Mouse (Mus musculus) stomach, postnatal 0 days (tissue): Measurements from ENCODE around the gene Cenpv. TPM values are rescaled to one million over a fixed set of nuclear protein-coding genes. Genes with fewer than 3 reads are reported as not detected.
A peak's percentile ranks its signal among the peaks of the same experiment; 100 is the strongest.

Experiments used
- ATAC-seq: fragments of 200-750 bp; cut with Nextera tagmentation; 2 replicates; pipeline ENCODE4 v1.8.0; 2017; ENCODE audit not compliant: low FRiP score, low TSS enrichment
- DNase-seq: peaks from one replicate; pipeline ENCODE4 v3.0.0-alpha.2; 2016; ENCODE audit warnings: low spot score
- H3K27ac ChIP-seq: fragments of 300-500 bp; sonication (generic); replicated peaks from 2 replicates; pipeline ENCODE4 v1.5.1; 2014; ENCODE audit warnings: mild to moderate bottlenecking, control low read depth
- H3K27me3 ChIP-seq: fragments of 300-500 bp; sonication (generic); 2 replicates; pipeline ENCODE4 v1.6.1; 2014; ENCODE audit warnings: low read length; ENCODE audit not compliant: control insufficient read depth, insufficient read depth
- H3K36me3 ChIP-seq: fragments of 300-500 bp; sonication (generic); 2 replicates; pipeline ENCODE4 v1.6.1; 2014; ENCODE audit warnings: low read length, mixed read lengths; ENCODE audit not compliant: control insufficient read depth, insufficient read depth
- H3K4me1 ChIP-seq: fragments of 300-500 bp; sonication (generic); replicated peaks from 2 replicates; pipeline ENCODE4 v1.6.1; 2014; ENCODE audit warnings: antibody characterized with exemption; ENCODE audit not compliant: control insufficient read depth, insufficient read depth
- H3K4me2 ChIP-seq: fragments of 300-500 bp; sonication (generic); replicated peaks from 2 replicates; pipeline ENCODE4 v1.6.1; 2014; ENCODE audit warnings: low read depth, mild to moderate bottlenecking, control low read depth, moderate library complexity
- H3K4me3 ChIP-seq: fragments of 300-500 bp; sonication (generic); 2 replicates; pipeline ENCODE4 v1.5.1; 2014; ENCODE audit warnings: low read depth, low read length, control low read depth
- H3K9ac ChIP-seq: fragments of 300-500 bp; sonication (generic); 2 replicates; pipeline ENCODE4 v1.6.1; 2014; ENCODE audit warnings: mild to moderate bottlenecking, low read length, control low read depth, mixed read lengths
- H3K9me3 ChIP-seq: fragments of 300-500 bp; sonication (generic); 2 replicates; pipeline ENCODE4 v1.6.1; 2016; ENCODE audit warnings: low read length; ENCODE audit not compliant: control insufficient read depth
- CTCF ChIP-seq: IDR thresholded peaks from 2 replicates; pipeline ENCODE4 v1.5.1; 2016; ENCODE audit warnings: antibody characterized with exemption, low read depth, mild to moderate bottlenecking, moderate library complexity
- EP300 ChIP-seq: optimal IDR thresholded peaks from 2 replicates; pipeline ENCODE3; 2016; ENCODE audit warnings: antibody characterized with exemption
- WGBS: fragments of 180-500 bp; shearing (Covaris S2); extraction: QIAGEN DNeasy Blood & Tissue Kit; methylation state at CpG from one replicate; pipeline ENCODE4 v1.1.7; 2014; 5-methylcytosine and 5-hydroxymethylcytosine counted together
- polyA plus RNA-seq: library from polyadenylated mRNA; unstranded; fragments of >200 nt; fragmentation: Nextera tagmentation; extraction: Ambion mirVana; gene quantifications from 2 replicates; pipeline ENCODE4 v1.2.1, GENCODE M21; 2015

The Cenpv gene
- polyA plus RNA-seq, 1 experiment from 2014 or later = 17.8 TPM

DNA sequence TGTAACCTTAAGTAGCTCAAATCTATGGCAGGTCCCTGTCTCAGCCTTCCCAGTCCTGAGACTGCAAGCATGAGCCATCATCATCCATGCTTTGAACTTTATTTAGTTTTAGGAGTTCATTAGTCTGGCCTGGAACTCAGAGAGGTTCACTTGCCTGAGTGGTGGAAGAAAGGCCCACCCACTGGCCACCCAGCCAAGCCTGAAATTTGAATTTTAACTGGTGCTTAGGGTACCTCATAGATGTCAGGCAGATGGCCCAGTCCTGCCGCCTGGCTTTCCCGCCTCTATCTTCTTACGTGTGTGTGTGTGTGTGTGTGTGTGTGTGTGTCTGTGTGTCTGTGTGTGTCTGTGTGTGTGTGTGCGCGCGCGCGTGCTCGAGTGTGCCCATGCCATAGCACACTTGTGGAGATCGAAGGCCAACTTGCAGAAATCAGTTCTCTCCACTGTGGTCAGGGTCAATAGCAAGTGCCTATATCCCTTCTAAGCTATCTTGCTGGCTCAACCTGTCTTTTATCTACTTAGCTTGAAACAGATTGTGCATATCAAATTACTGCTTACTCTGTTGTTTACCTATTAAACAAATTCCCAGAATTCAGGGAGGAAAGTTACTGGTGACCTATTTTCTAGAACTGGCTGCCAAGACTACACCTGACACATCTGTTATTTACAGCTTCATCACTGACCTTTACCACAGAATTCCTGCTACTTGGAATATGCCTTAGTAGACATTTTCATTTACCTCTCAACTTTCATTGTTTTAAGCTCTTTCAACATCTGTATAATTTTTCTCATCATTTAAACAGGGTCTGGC lies 51.3 kb downstream of the Cenpv start:
- H3K4me2 ChIP-seq = no peak overlapping the region
- H3K27me3 ChIP-seq = no peaks in the 10 kb centered on the region
- TF ChIP-seq CTCF (no peak), EP300 (no peak)
- H3K27ac ChIP-seq = 0 out of 2 replicates have a peak overlapping the region, but pooled peaks have one; percentile 8
- no peak overlapping the region for H3K4me3 ChIP-seq
- 84% methylated on average over 10 of the region's 10 CpGs for WGBS
- peak; percentile 85 for ATAC-seq
- H3K4me1 ChIP-seq = no peaks in the 10 kb centered on the region
- H3K9me3 ChIP-seq = no peaks in the 10 kb centered on the region
- peak; percentile 40 for DNase-seq
- no peak overlapping the region for H3K9ac ChIP-seq
- no peaks in the 10 kb centered on the region for H3K36me3 ChIP-seq

DNA sequence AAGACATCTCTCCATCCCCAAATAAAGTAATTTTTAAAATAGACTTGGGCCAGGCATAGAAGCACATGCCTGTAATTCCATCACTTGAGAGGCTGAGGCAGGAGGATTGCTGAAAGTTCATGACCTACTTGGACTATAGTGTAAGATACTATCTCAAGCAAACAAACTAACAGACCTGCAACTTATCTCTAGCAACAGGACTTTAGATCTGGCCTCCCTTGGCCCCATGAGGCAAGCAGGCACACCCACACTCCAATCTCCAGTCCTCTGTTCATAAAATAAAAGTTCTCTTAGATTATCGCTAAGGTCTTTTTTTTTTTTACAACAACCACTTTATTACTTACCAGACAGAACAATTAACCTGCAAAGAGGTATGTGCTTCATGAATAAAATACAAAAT lies 52.1 kb downstream of the Cenpv start:
- DNase-seq (no peak), ATAC-seq (no peak)
- WGBS = 80% methylated on average over 1 of the region's 1 CpGs
- no peaks in the 10 kb centered on the region for H3K36me3 ChIP-seq
- TF ChIP-seq CTCF = no peak
- no peak overlapping the region for H3K4me2 ChIP-seq
- no peak overlapping the region for H3K27ac ChIP-seq
- H3K9ac ChIP-seq = no peak overlapping the region
- H3K4me1 ChIP-seq = no peaks in the 10 kb centered on the region
- H3K27me3 ChIP-seq = no peaks in the 10 kb centered on the region
- H3K9me3 ChIP-seq = no peaks in the 10 kb centered on the region
- no peak overlapping the region for H3K4me3 ChIP-seq

DNA sequence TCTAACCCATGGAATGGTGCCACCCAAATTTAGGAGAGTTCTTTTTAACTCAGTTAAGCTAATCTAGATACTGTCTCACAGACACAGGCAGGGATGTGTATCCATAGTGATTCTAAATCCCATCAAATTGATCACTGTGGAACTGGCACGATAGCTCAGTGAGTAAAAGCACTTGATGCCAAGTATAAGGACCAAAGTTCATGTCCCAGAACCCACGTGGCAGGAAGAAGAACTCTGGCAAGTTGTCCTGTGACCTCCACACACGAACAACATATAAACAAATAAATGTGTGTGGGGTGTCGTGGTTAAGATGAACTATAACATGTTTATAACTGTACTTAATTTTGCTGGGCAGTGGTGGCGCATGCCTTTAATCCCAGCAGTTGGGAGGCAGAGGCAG lies 59.5 kb downstream of the Cenpv start:
- TF ChIP-seq EP300 (no peak), CTCF (no peak)
- Histone ChIP-seq H3K9me3 (no peaks in the 10 kb centered on the region), H3K4me1 (no peaks in the 10 kb centered on the region), H3K9ac (no peak overlapping the region), H3K27ac (no peak overlapping the region), H3K27me3 (no peaks in the 10 kb centered on the region), H3K4me2 (no peak overlapping the region), H3K36me3 (no peaks in the 10 kb centered on the region), H3K4me3 (no peak overlapping the region)
- no peak for ATAC-seq
- WGBS = 69% methylated on average over 5 of the region's 5 CpGs
- DNase-seq = no peak

DNA sequence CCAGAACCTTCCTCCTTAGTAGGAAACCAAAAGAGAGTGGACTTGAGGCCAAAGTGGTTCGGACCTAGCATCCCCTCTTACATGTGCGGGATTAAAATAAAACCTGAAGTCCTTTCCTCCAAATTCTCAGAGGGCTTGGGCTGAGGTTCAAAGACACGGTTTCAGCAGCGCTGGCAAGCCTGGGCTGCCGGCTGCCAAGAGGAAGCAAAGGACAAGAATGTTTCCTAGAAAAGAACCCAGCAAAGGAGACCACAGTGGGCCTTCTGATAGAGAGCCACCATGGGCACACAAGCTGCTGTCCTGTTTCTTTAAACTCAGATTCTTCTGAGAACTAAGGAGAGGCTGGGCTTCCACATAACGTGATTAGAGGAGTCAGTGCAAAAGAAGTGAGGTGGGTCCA lies 60.1 kb downstream of the Cenpv start:
- Histone ChIP-seq H3K36me3 (no peaks in the 10 kb centered on the region), H3K9me3 (no peaks in the 10 kb centered on the region), H3K4me2 (no peak overlapping the region), H3K4me1 (no peaks in the 10 kb centered on the region), H3K4me3 (no peak overlapping the region), H3K9ac (no peak overlapping the region), H3K27ac (no peak overlapping the region; the same call in 1 of the 2 replicates), H3K27me3 (no peaks in the 10 kb centered on the region)
- DNase-seq = no peak
- ATAC-seq = no peak
- WGBS = 57% methylated on average over 6 of the region's 6 CpGs
- TF ChIP-seq CTCF (no peak), EP300 (no peak)

DNA sequence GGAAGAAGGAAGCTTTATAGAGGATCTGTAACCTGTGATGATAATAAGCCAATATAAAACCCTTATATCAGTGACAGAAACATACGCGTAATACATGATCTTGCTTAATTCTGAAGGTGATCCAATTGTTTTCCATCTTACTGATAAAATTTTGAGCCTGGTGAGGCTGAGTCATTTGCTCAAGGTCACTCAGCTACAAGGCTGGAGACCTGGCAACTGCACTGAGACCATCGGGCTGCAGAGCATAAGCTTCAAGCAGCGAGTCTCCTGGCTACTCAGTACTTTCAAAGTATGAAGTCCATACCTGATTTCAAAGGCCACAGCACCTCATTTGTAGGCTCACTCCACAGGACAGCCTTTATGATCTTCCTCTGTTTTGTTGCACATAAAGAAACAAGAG lies 62.9 kb downstream of the Cenpv start:
- H3K9ac ChIP-seq = no peak overlapping the region
- no peaks in the 10 kb centered on the region for H3K27me3 ChIP-seq
- H3K27ac ChIP-seq = no peak overlapping the region
- 88% methylated on average over 4 of the region's 4 CpGs for WGBS
- no peak for TF ChIP-seq EP300
- no peak for TF ChIP-seq CTCF
- H3K4me3 ChIP-seq = no peak overlapping the region
- no peak overlapping the region for H3K4me2 ChIP-seq
- DNase-seq (no peak), ATAC-seq (no peak)
- no peaks in the 10 kb centered on the region for H3K36me3 ChIP-seq
- H3K4me1 ChIP-seq = no peaks in the 10 kb centered on the region
- H3K9me3 ChIP-seq = no peaks in the 10 kb centered on the region

Other genes with a start within 250 kb of the Cenpv start
- gene Pigl, start 80.8 kb downstream of the Cenpv start, polyA plus RNA-seq = 5.6 and 5.8 TPM in 2 replicates
- gene Ncor1, start 80.7 kb downstream of the Cenpv start, polyA plus RNA-seq = 82.2 and 84.6 TPM in 2 replicates
- 1,850 and 1,934 TPM in 2 replicates for gene Ubb, start 11.9 kb upstream of the Cenpv start, polyA plus RNA-seq
- 9.6 and 11.0 TPM in 2 replicates for gene Trpv2, start 35.2 kb upstream of the Cenpv start, polyA plus RNA-seq
- gene Lrrc75a, start 109.3 kb upstream of the Cenpv start, polyA plus RNA-seq = 7.3 and 8.4 TPM in 2 replicates
- 30.2 and 35.9 TPM in 2 replicates for gene Mmgt2, start 109.4 kb upstream of the Cenpv start, polyA plus RNA-seq
- gene Zfp287, start 192.6 kb upstream of the Cenpv start, polyA plus RNA-seq = 2.5 and 2.6 TPM in 2 replicates
- not detected in 2 replicates for gene Gm10428, start 213.8 kb upstream of the Cenpv start, polyA plus RNA-seq